Mouse (Mus musculus): ENCODE data around the gene Litaf.

Gene Litaf

GRCm38 (mm10) chr16:10915066-10915465 lies 150.9 kb downstream of the Litaf start:
- DNase-seq (ENCODE audit: low read depth, low spot score) = no peak

- no peak for DNase-seq (ENCODE audit: low read depth, low spot score)
Measured at GRCm38 (mm10) chr16:10911061-10911460, 154.9 kb downstream of the Litaf start.

- DNase-seq (ENCODE audit: low read depth, low spot score) = no peak
Measured at GRCm38 (mm10) chr16:10910541-10910940, 155.4 kb downstream of the Litaf start.
